Mouse (Mus musculus) cerebellum, adult 2 months (tissue): ENCODE data around the gene Ush2a. TPM values are rescaled to one million over a fixed set of nuclear protein-coding genes. Genes with fewer than 3 reads are reported as not detected.

Experiments
- DNase-seq, 2 experiments: peaks; one replicate each; pipeline ENCODE4 v3.0.0; 2021
- H3K27ac ChIP-seq: fragments of 200-500 bp; 2 replicates; pipeline ENCODE4 v1.5.1; 2012; ENCODE audit warnings: low read length, control low read depth, inconsistent platforms; ENCODE audit not compliant: insufficient read depth
- H3K27me3 ChIP-seq: fragments of 200-500 bp; 2 replicates; pipeline ENCODE4 v1.6.1; 2012; ENCODE audit warnings: inconsistent platforms, mild to moderate bottlenecking, low read length, moderate library complexity; ENCODE audit not compliant: control insufficient read depth, insufficient read depth
- H3K4me1 ChIP-seq: fragments of 200-500 bp; 2 replicates; pipeline ENCODE4 v1.6.1; 2011; ENCODE audit warnings: low read length; ENCODE audit not compliant: control insufficient read depth, insufficient read depth
- H3K4me3 ChIP-seq: fragments of 200-500 bp; replicated peaks from 2 replicates; pipeline ENCODE3; 2011; ENCODE audit warnings: mild to moderate bottlenecking, low read depth, low read length, control low read depth; ENCODE audit not compliant: insufficient read depth
- CTCF ChIP-seq: fragments of 200-500 bp; IDR thresholded peaks from 2 replicates; pipeline ENCODE4 v1.5.1; 2011; ENCODE audit warnings: low read depth, mild to moderate bottlenecking, control low read depth, low read length, moderate library complexity, borderline replicate concordance; ENCODE audit not compliant: insufficient read depth
- POLR2A ChIP-seq: fragments of 200-500 bp; IDR thresholded peaks from 2 replicates; pipeline ENCODE4 v1.6.1; 2011; ENCODE audit warnings: low read length, control low read depth, borderline replicate concordance; ENCODE audit not compliant: insufficient read depth
- WGBS: fragments of 180-500 bp; shearing (Covaris S2); methylation state at CpG from one replicate; pipeline ENCODE4 v1.1.7; 2018; 5-methylcytosine and 5-hydroxymethylcytosine counted together
- polyA plus RNA-seq: library from polyadenylated mRNA; depleted of rRNA; stranded (reverse); fragments of >200 nt; gene quantifications from 2 replicates; pipeline ENCODE4 v1.2.3, GENCODE M21; 2012

Ush2a gene
- polyA plus RNA-seq, 1 experiment: 0.07 TPM

GRCm38 (mm10) chr1:188837613-188838295 lies 575.9 kb downstream of the Ush2a start:
- H3K4me3 ChIP-seq: no peak overlapping the region
- no peak overlapping the region for H3K27ac ChIP-seq
- TF ChIP-seq CTCF (no peak), POLR2A (no peak)
- no peaks in the 10 kb centered on the region for H3K27me3 ChIP-seq
- DNase-seq: no peak
- H3K4me1 ChIP-seq: no peaks in the 10 kb centered on the region
- 92% methylated on average over 5 of the region's 5 CpGs for WGBS

GRCm38 (mm10) chr1:188847242-188847641 lies 585.4 kb downstream of the Ush2a start:
- Histone ChIP-seq H3K27ac (no peak overlapping the region), H3K27me3 (no peaks in the 10 kb centered on the region), H3K4me3 (no peak overlapping the region), H3K4me1 (no peaks in the 10 kb centered on the region)
- no peak for DNase-seq
- no peak for TF ChIP-seq CTCF
- TF ChIP-seq POLR2A: no peak
- WGBS: 97% methylated on average over 6 of the region's 6 CpGs

- H3K27me3 ChIP-seq: no peaks in the 10 kb centered on the region; the same call in 1 of the 2 replicates
- H3K4me3 ChIP-seq: no peak overlapping the region
- DNase-seq: no peak
- H3K27ac ChIP-seq: no peak overlapping the region
- TF ChIP-seq POLR2A (no peak), CTCF (no peak)
- WGBS: 51% methylated on average over 5 of the region's 5 CpGs
- no peaks in the 10 kb centered on the region for H3K4me1 ChIP-seq
Measured at GRCm38 (mm10) chr1:188852776-188853175, 591.0 kb downstream of the Ush2a start.

- TF ChIP-seq POLR2A (no peak), CTCF (no peak)
- Histone ChIP-seq H3K27me3 (no peaks in the 10 kb centered on the region; the same call in 1 of the 2 replicates), H3K4me3 (no peak overlapping the region), H3K4me1 (no peaks in the 10 kb centered on the region), H3K27ac (no peak overlapping the region)
- no peak for DNase-seq
Measured at GRCm38 (mm10) chr1:188854240-188854639, 592.4 kb downstream of the Ush2a start.

- WGBS: 99% methylated on average over 2 of the region's 2 CpGs
- TF ChIP-seq POLR2A (no peak), CTCF (no peak)
- H3K27ac ChIP-seq: no peak overlapping the region
- H3K4me3 ChIP-seq: no peak overlapping the region
- no peak for DNase-seq
- no peaks in the 10 kb centered on the region; the same call in 1 of the 2 replicates for H3K27me3 ChIP-seq
- H3K4me1 ChIP-seq: no peaks in the 10 kb centered on the region
Measured at GRCm38 (mm10) chr1:188855034-188855433, 593.2 kb downstream of the Ush2a start.

GRCm38 (mm10) chr1:188859718-188860117 lies 597.9 kb downstream of the Ush2a start:
- no peak for DNase-seq
- H3K4me1 ChIP-seq: no peaks in the 10 kb centered on the region
- TF ChIP-seq CTCF: no peak
- no peak for TF ChIP-seq POLR2A
- H3K27me3 ChIP-seq: no peaks in the 10 kb centered on the region; the same call in 1 of the 2 replicates
- 94% methylated on average over 5 of the region's 5 CpGs for WGBS
- no peak overlapping the region for H3K4me3 ChIP-seq
- H3K27ac ChIP-seq: no peak overlapping the region

- TF ChIP-seq CTCF (no peak), POLR2A (no peak)
- peak in 1 of 2 experiments; percentile 1 for DNase-seq
- H3K4me3 ChIP-seq: no peak overlapping the region
- no peak overlapping the region for H3K27ac ChIP-seq
- H3K4me1 ChIP-seq: no peaks in the 10 kb centered on the region
- H3K27me3 ChIP-seq: no peaks in the 10 kb centered on the region
- WGBS: 62% methylated on average over 5 of the region's 5 CpGs
Measured at GRCm38 (mm10) chr1:188865881-188866280, 604.1 kb downstream of the Ush2a start.

GRCm38 (mm10) chr1:188866515-188866914 lies 604.7 kb downstream of the Ush2a start:
- 87% methylated on average over 11 of the region's 11 CpGs for WGBS
- Histone ChIP-seq H3K27ac (no peak overlapping the region), H3K27me3 (no peaks in the 10 kb centered on the region), H3K4me3 (no peak overlapping the region), H3K4me1 (no peaks in the 10 kb centered on the region)
- DNase-seq: no peak
- no peak for TF ChIP-seq CTCF
- no peak for TF ChIP-seq POLR2A
